Mouse (Mus musculus) spleen, adult 18-20 months (tissue): ENCODE measurements around the gene Nsl1.

Experiments
- DNase-seq, 2 experiments: peaks; one replicate each; pipeline ENCODE4 v3.0.0; 2022; ENCODE audit warnings: mixed read lengths in 2 of 2

Nsl1 gene

GRCm38 (mm10) chr1:191054870-191055532 is 7.8 kb upstream of the Nsl1 start:
- no peak for DNase-seq

- DNase-seq, result no peak
These were observed 7.3 kb upstream of the Nsl1 start for GRCm38 (mm10) chr1:191055533-191055873.

- no peak for DNase-seq
These were observed 5.4 kb upstream of the Nsl1 start for GRCm38 (mm10) chr1:191057461-191057860.

- DNase-seq, result no peak
These were observed 501 bp upstream of the Nsl1 start for GRCm38 (mm10) chr1:191062241-191062780.

GRCm38 (mm10) chr1:191063700-191064099 is 888 bp downstream of the Nsl1 start:
- no peak for DNase-seq

- DNase-seq, result no peak
These were observed 1.7 kb downstream of the Nsl1 start for GRCm38 (mm10) chr1:191064535-191064934.

- DNase-seq, result no peak
These were observed 2.4 kb downstream of the Nsl1 start for GRCm38 (mm10) chr1:191065188-191065587.

- DNase-seq, result no peak
These were observed 5.6 kb downstream of the Nsl1 start for GRCm38 (mm10) chr1:191068377-191068776.

GRCm38 (mm10) chr1:191070259-191070658 is 7.4 kb downstream of the Nsl1 start:
- DNase-seq, result no peak

- no peak for DNase-seq
These were observed 8.8 kb downstream of the Nsl1 start for GRCm38 (mm10) chr1:191071613-191072012.

GRCm38 (mm10) chr1:191072329-191072913 is 9.6 kb downstream of the Nsl1 start:
- no peak for DNase-seq

GRCm38 (mm10) chr1:191073001-191073400 is 10.2 kb downstream of the Nsl1 start:
- peak; percentile 42 to 61 for DNase-seq

GRCm38 (mm10) chr1:191073486-191073885 is 10.7 kb downstream of the Nsl1 start:
- DNase-seq, result no peak

- DNase-seq, result peak in 1 of 2 experiments; percentile 36
These were observed 12.5 kb downstream of the Nsl1 start for GRCm38 (mm10) chr1:191075199-191075883.

- no peak for DNase-seq
These were observed 20.4 kb downstream of the Nsl1 start for GRCm38 (mm10) chr1:191083230-191083629.

- DNase-seq, result peak in 1 of 2 experiments; percentile 63
These were observed 22.2 kb downstream of the Nsl1 start for GRCm38 (mm10) chr1:191084951-191085559.

GRCm38 (mm10) chr1:191085597-191085996 is 22.8 kb downstream of the Nsl1 start:
- peak in 1 of 2 experiments; percentile 22 for DNase-seq

- no peak for DNase-seq
These were observed 23.6 kb downstream of the Nsl1 start for GRCm38 (mm10) chr1:191086304-191086878.

- DNase-seq, result no peak
These were observed 24.1 kb downstream of the Nsl1 start for GRCm38 (mm10) chr1:191086960-191087359.

- DNase-seq, result no peak
These were observed 25.1 kb downstream of the Nsl1 start for GRCm38 (mm10) chr1:191087955-191088354.

- DNase-seq, result no peak
These were observed 26.5 kb downstream of the Nsl1 start for GRCm38 (mm10) chr1:191089355-191089754.

GRCm38 (mm10) chr1:191092050-191092449 is 29.2 kb downstream of the Nsl1 start:
- DNase-seq, result no peak

GRCm38 (mm10) chr1:191093578-191093977 is 30.8 kb downstream of the Nsl1 start:
- no peak for DNase-seq
